In the genomic region with DNA sequence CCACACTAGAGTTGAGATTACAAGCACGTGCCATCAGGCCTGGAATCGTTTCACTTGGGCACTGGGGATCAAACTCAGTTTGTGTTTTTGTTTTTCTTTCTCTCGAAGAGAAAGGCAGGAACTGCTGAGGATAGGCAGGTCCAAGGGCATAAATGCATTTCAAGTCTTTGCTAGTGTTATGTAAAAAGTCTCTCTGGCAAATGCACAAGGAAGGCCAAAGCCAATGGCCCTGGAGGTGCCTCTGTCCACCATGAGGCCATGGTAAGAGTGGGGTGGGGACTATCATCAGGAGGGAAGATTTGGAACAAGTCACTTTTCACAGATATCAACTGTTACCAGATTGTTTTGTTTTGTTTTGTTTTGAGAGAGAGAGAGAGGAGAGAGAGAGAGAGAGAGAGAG, we compare ENCODE assay signal across 19 mouse cellular contexts. TPM values are rescaled to one million over a fixed set of nuclear protein-coding genes. Genes with fewer than 3 reads are reported as not detected.
DNase-seq lines count a peak whose midpoint lies in the region; ATAC-seq and TF ChIP-seq lines count a peak whose summit lies in the region.
"Had no signal": no experiment of that assay in that cellular context is flagged by ENCODE, and none has a peak within 500 bp of the region (broad histone marks: within the 10 kb centered on the region; RNA-seq: fewer than 3 reads in every experiment).

No protein-coding gene starts in this region.

- no peak overlapping the region for H3K27ac ChIP-seq in kidney, adult 2 months (ENCODE audit: insufficient read depth, low read depth, low read length)
- peak overlapping the region; percentile 18; the same call in 1 of the 2 replicates for H3K27ac ChIP-seq in lung, embryonic 16.5 days (ENCODE audit: low read length)
- H3K27ac ChIP-seq: forebrain, embryonic 13.5 days; hindbrain, embryonic 10.5 days had no signal

- H3K4me3 ChIP-seq in kidney, adult 2 months (ENCODE audit: insufficient read depth, low read depth, low read length): no peak overlapping the region
- no peak overlapping the region for H3K4me3 ChIP-seq in lung, embryonic 16.5 days (ENCODE audit: low read length)
- H3K4me3 ChIP-seq: forebrain, embryonic 13.5 days; heart, embryonic 12.5 days; hindbrain, embryonic 10.5 days had no signal

- H3K36me3 ChIP-seq in kidney, adult 2 months (ENCODE audit: control insufficient read depth, insufficient read depth, low read length): no peaks in the 10 kb centered on the region
- H3K36me3 ChIP-seq in lung, embryonic 16.5 days (ENCODE audit: control insufficient read depth, insufficient read depth, low read length): no peaks in the 10 kb centered on the region
- H3K36me3 ChIP-seq: heart, embryonic 12.5 days; hindbrain, embryonic 10.5 days had no signal

- H3K9ac ChIP-seq in lung, embryonic 16.5 days (ENCODE audit: low read length): no peak overlapping the region
- H3K9ac ChIP-seq: forebrain, embryonic 13.5 days; forebrain, postnatal 0 days; heart, embryonic 12.5 days had no signal

- no peaks in the 10 kb centered on the region for H3K9me3 ChIP-seq in lung, embryonic 16.5 days (ENCODE audit: control insufficient read depth, low read length)
- H3K9me3 ChIP-seq: forebrain, embryonic 13.5 days; heart, embryonic 12.5 days; hindbrain, embryonic 10.5 days had no signal

- no peaks in the 10 kb centered on the region for H3K4me1 ChIP-seq in kidney, adult 2 months (ENCODE audit: control insufficient read depth, insufficient read depth, low read length)
- no peaks in the 10 kb centered on the region for H3K4me1 ChIP-seq in lung, embryonic 16.5 days (replicated peaks; ENCODE audit: control insufficient read depth, insufficient read depth, low read length)
- H3K4me1 ChIP-seq: forebrain, embryonic 13.5 days; heart, embryonic 12.5 days had no signal

- ATAC-seq in lung, embryonic 16.5 days (ENCODE audit: low read depth): peak; percentile 59
- ATAC-seq: forebrain, embryonic 13.5 days; forebrain, postnatal 0 days had no signal

- no peak overlapping the region for H3K4me2 ChIP-seq in lung, embryonic 16.5 days (ENCODE audit: low read depth, low read length)
- H3K4me2 ChIP-seq: forebrain, embryonic 13.5 days; heart, embryonic 12.5 days had no signal

- no peak for TF ChIP-seq CTCF in kidney, adult 2 months (conservative IDR thresholded peaks at IDR 0.05; ENCODE audit: insufficient read depth, insufficient read length, low read depth, low read length)

- TF ChIP-seq POLR2A in kidney, adult 2 months (IDR thresholded peaks at IDR 0.05; ENCODE audit: low read depth, low read length): no peak

- DNase-seq in kidney, adult 2 months: peak; percentile 17
- DNase-seq in kidney, adult 18-20 months: no peak
- no peak for DNase-seq in lung, postnatal 36 days
- peak; percentile 10 for DNase-seq in urinary bladder, postnatal 25 days (ENCODE audit: low spot score)
- DNase-seq in urinary bladder, adult 18-20 months (ENCODE audit: low spot score in 2 of 2): no peak
- DNase-seq in liver: no peak
- DNase-seq: adrenal gland, postnatal 14 days; cerebellum, adult 11-12 months; cerebellum, postnatal 25 days; forebrain, postnatal 0 days; gastrocnemius, postnatal 14 days had no signal

- WGBS in kidney, adult 2 months: 28% methylated on average over 3 of the region's 3 CpGs
- WGBS in lung, embryonic 16.5 days: 18% methylated on average over 3 of the region's 3 CpGs

- H3K27me3 ChIP-seq in kidney, adult 2 months (replicated peaks; ENCODE audit: control insufficient read depth, insufficient read depth, low read length): no peaks in the 10 kb centered on the region
- no peaks in the 10 kb centered on the region for H3K27me3 ChIP-seq in lung, embryonic 16.5 days (ENCODE audit: control insufficient read depth, insufficient read depth, low read depth, low read length)

RNA-seq across cellular contexts. Expression of a gene that starts 12.1 kb away (rescaled TPM):
- 0.27 TPM in 1 of 2 replicates, not detected in the other for polyA plus RNA-seq in kidney, adult 2 months (2012; rRNA removed)
- not detected in 2 replicates for polyA plus RNA-seq in lung, embryonic 16.5 days (2015; fragmentation: Nextera tagmentation; extraction: Ambion mirVana)
- polyA plus RNA-seq: C2C12; cortical plate, adult 2 months; embryonic facial prominence, embryonic 14.5 days; forebrain, embryonic 13.5 days; forebrain, postnatal 0 days; heart, embryonic 12.5 days; heart, embryonic 16.5 days; hindbrain, embryonic 10.5 days had no signal

RNA-seq across cellular contexts. Expression of a gene that starts 36.1 kb away (rescaled TPM):
- 23.0 and 26.3 TPM in 2 replicates for polyA plus RNA-seq in kidney, adult 2 months (2012; rRNA removed)
- polyA plus RNA-seq in lung, embryonic 16.5 days (2015; fragmentation: Nextera tagmentation; extraction: Ambion mirVana): 119 and 123 TPM in 2 replicates

Comparison
In these comparisons a context has a peak if more than half of its experiments do, and no peak if none do; other contexts are left out.
1. DNase-seq: peak in kidney, adult 2 months (single experiment) and urinary bladder, postnatal 25 days (single experiment); none in kidney, adult 18-20 months (single experiment), lung, postnatal 36 days (single experiment), urinary bladder, adult 18-20 months (0 of 2) and liver (single experiment).